Mouse (Mus musculus): Measurements from ENCODE around the gene March10. TPM values are rescaled to one million over a fixed set of nuclear protein-coding genes. Genes with fewer than 3 reads are reported as not detected.

Gene March10
- polyA plus RNA-seq, 1 experiment from 2014 or later, result not detected

DNA sequence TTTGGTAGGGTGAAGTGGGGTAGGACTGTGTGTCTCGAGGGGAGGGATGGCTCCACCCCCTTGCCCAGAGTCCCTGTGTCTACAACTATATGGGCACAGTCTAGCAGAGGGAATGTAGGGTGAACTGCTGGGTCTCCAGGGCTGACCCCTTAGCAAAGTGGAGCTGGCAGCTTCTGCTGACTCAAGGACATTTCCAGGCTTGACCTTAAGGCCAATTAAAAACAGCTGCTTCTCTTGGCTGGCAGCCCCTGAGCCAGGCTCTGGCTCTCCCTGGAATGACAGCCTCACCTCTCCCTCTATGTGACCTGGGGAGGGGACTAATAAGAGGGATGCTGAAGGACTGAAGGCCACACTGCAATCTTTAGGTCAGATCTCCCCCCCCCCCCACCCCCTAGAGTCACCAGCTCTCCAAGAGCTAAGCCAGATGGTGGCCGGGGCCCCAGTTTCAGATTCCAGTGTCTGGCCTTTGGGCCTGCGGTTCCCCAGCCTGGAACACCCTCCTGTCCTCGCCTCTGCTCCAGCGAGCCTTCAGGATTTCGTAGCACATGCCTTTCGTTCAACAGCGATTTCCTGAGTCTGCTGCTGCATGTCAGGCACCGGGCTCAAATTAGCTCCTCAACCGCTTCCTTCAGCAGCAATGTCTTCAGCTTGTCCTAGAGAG is 143.4 kb downstream of the March10 start:
- Histone ChIP-seq H3K4me2 (replicated peaks; ENCODE audit: low read depth) (no peak overlapping the region), H3K4me1 (replicated peaks; ENCODE audit: control insufficient read depth, insufficient read depth, low read length) (no peaks in the 10 kb centered on the region; the same call in 1 of the 2 replicates), H3K4me3 (ENCODE audit: low read depth, low read length) (no peak overlapping the region), H3K27ac (ENCODE audit: low read depth, low read length) (no peak overlapping the region), H3K27me3 (replicated peaks; ENCODE audit: control insufficient read depth, insufficient read depth, low read length) (no peaks in the 10 kb centered on the region), H3K9me3 (ENCODE audit: control insufficient read depth) (no peaks in the 10 kb centered on the region), H3K36me3 (ENCODE audit: control insufficient read depth, insufficient read depth) (no peaks in the 10 kb centered on the region), H3K9ac (ENCODE audit: low read depth, low read length) (no peak overlapping the region)
- no peak for ATAC-seq
- TF ChIP-seq CTCF (IDR thresholded peaks at IDR 0.05; ENCODE audit: low read depth), result no peak
- WGBS, result 56% methylated on average over 10 of the region's 10 CpGs

DNA sequence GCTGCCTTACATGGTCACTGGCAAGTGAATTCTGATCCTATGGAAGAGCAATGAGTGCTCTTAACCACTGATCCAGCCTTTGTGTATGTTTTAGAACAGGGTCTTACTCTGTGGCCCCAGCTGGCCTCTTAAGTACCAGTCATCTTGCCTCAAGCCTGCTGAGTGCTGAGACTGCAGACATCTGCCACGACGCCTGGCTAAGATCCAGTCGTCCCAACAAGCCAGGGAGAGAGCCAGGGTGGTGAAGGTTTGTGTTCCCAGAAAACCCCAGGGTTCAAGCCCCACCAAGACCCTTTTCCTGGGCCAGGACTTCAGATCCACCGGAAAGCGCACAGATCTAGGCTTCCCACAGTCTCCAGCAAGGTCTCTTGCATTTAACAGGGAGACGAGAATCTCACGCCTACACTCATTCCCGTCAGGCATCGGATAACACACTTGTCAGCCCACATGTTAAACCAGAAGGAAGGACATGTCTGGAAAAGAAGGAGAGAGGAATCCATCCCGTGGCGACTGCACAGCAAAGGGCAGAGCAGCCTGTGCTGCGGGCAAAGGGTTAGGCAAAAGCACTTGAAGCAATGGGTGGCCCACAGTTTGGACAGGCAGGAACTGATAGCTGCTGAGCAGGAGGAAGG is 144.1 kb downstream of the March10 start:
- Histone ChIP-seq H3K4me2 (replicated peaks; ENCODE audit: low read depth) (no peak overlapping the region), H3K27ac (ENCODE audit: low read depth, low read length) (no peak overlapping the region), H3K36me3 (ENCODE audit: control insufficient read depth, insufficient read depth) (no peaks in the 10 kb centered on the region), H3K9me3 (ENCODE audit: control insufficient read depth) (no peaks in the 10 kb centered on the region), H3K4me1 (replicated peaks; ENCODE audit: control insufficient read depth, insufficient read depth, low read length) (no peaks in the 10 kb centered on the region; the same call in 1 of the 2 replicates), H3K27me3 (replicated peaks; ENCODE audit: control insufficient read depth, insufficient read depth, low read length) (no peaks in the 10 kb centered on the region), H3K4me3 (ENCODE audit: low read depth, low read length) (no peak overlapping the region), H3K9ac (ENCODE audit: low read depth, low read length) (no peak overlapping the region)
- ATAC-seq, result no peak
- 64% methylated on average over 12 of the region's 12 CpGs for WGBS
- no peak for TF ChIP-seq CTCF (IDR thresholded peaks at IDR 0.05; ENCODE audit: low read depth)

DNA sequence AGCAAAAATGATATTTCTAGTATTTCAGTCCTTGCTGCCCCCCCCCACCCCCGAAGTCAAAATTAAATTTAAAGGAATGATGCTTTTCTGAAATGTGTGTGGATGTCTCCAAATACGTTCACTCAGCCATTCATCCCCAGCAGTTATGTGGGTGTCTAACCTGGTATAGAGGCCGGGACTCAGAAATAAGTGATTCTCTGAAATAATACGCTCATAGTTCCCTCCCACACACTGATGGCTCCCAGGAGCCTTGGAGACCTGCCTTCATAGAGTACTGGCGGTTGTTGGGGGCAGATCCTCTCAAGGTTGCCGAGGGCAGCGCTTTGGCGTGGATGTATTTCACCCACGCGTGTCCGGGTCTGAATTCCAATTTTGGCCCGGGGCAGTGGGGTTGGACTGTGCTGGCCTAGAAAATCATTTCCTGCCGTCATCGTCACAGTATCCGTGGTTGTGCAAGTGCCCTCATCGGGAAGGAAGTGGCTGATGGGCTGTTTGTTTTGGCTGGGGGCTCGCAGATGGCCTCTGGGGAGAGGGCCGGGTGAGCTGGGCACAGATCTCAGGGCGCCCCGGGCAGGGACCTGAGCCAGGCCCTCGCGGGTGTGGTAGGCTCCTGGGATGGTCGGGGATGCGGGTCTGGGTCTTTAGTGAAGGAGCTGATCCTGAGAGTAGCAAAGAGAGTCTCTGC is 145.1 kb downstream of the March10 start:
- WGBS, result 74% methylated on average over 24 of the region's 24 CpGs
- H3K4me3 ChIP-seq (ENCODE audit: low read depth, low read length), result no peak overlapping the region
- no peaks in the 10 kb centered on the region for H3K36me3 ChIP-seq (ENCODE audit: control insufficient read depth, insufficient read depth)
- no peaks in the 10 kb centered on the region for H3K27me3 ChIP-seq (replicated peaks; ENCODE audit: control insufficient read depth, insufficient read depth, low read length)
- no peak overlapping the region for H3K4me2 ChIP-seq (replicated peaks; ENCODE audit: low read depth)
- H3K9ac ChIP-seq (ENCODE audit: low read depth, low read length), result no peak overlapping the region
- H3K27ac ChIP-seq (ENCODE audit: low read depth, low read length), result no peak overlapping the region
- no peak for TF ChIP-seq CTCF (IDR thresholded peaks at IDR 0.05; ENCODE audit: low read depth)
- ATAC-seq, result no peak
- no peaks in the 10 kb centered on the region; the same call in 1 of the 2 replicates for H3K4me1 ChIP-seq (replicated peaks; ENCODE audit: control insufficient read depth, insufficient read depth, low read length)
- H3K9me3 ChIP-seq (ENCODE audit: control insufficient read depth), result no peaks in the 10 kb centered on the region

Other genes starting within 250 kb of the March10 start
- gene Mrc2, start 164.1 kb downstream of the March10 start, polyA plus RNA-seq (2015; fragmentation: Nextera tagmentation; extraction: Ambion mirVana), result 1.7 TPM in 2 replicates
- gene Tanc2, start 133.3 kb upstream of the March10 start, polyA plus RNA-seq (2015; fragmentation: Nextera tagmentation; extraction: Ambion mirVana), result 3.0 and 3.5 TPM in 2 replicates